Mouse (Mus musculus) left cerebral cortex, postnatal 14 days (tissue): ENCODE data around the gene AC124502.3. TPM values are rescaled to one million over a fixed set of nuclear protein-coding genes. Genes with fewer than 3 reads are reported as not detected.

Experiments used
- DNase-seq, 2 experiments: peaks; one replicate each; pipeline ENCODE4 v3.0.0; 2021 to 2022; ENCODE audit warnings: low spot score in 2 of 2, mixed read lengths in 1 of 2
- intact Hi-C: fragments of 180-260 bp; cut with DNase I; formaldehyde crosslinking; loops from one replicate; pipeline ENCODE4 v1.15.1; 2025
- total RNA-seq, 2 experiments: library from RNA; stranded (reverse); gene quantifications; 2 replicates each; pipeline ENCODE4 v1.2.3; 2021

Gene AC124502.3
- total RNA-seq, 2 experiments from 2014 or later = 4.8 to 6.2 TPM

GRCm38 (mm10) chr19:5023621-5024479 lies 14.8 kb upstream of the AC124502.3 start, which contains the start of gene Slc29a2:
Gene Slc29a2 (plus strand): TSS chr19:5023860.
- intact Hi-C loops = no loop called here

GRCm38 (mm10) chr19:5026111-5026510 lies 12.6 kb upstream of the AC124502.3 start:
- no peak for DNase-seq
- intact Hi-C loops = no loop called here

More at GRCm38 (mm10) chr19:5023621-5024479, 14.8 kb upstream of the AC124502.3 start, which contains the start of gene Slc29a2:
- peak; percentile 87 to 88 for DNase-seq

GRCm38 (mm10) chr19:5032686-5033085 lies 6.0 kb upstream of the AC124502.3 start:
- no peak for DNase-seq
- intact Hi-C loops = no loop called here

GRCm38 (mm10) chr19:5036577-5036976 lies 2.1 kb upstream of the AC124502.3 start:
- intact Hi-C loops = no loop called here

GRCm38 (mm10) chr19:5037678-5038571 lies 766 bp upstream of the AC124502.3 start:
- intact Hi-C loops = no loop called here
- DNase-seq = peak; percentile 82 to 88

More at GRCm38 (mm10) chr19:5036577-5036976, 2.1 kb upstream of the AC124502.3 start:
- DNase-seq = no peak

GRCm38 (mm10) chr19:5039301-5040114 lies 817 bp downstream of the AC124502.3 start:
- intact Hi-C loops = no loop called here
- no peak for DNase-seq

GRCm38 (mm10) chr19:5040862-5041523 lies 2.3 kb downstream of the AC124502.3 start, which contains the start of gene Brms1:
Gene Brms1 (plus strand): TSS chr19:5041354.
- DNase-seq = peak; percentile 94
- intact Hi-C loops = no loop called here

GRCm38 (mm10) chr19:5041588-5041987 lies 2.9 kb downstream of the AC124502.3 start:
- intact Hi-C loops = no loop called here
- no peak for DNase-seq

GRCm38 (mm10) chr19:5045531-5045930 lies 6.8 kb downstream of the AC124502.3 start:
- DNase-seq = no peak
- intact Hi-C loops = no loop called here

- intact Hi-C loops = no loop called here
- DNase-seq = peak; percentile 68 to 81
These were observed 9.7 kb downstream of the AC124502.3 start for GRCm38 (mm10) chr19:5048138-5049056.

GRCm38 (mm10) chr19:5049325-5049724 lies 10.6 kb downstream of the AC124502.3 start:
- intact Hi-C loops = no loop called here

GRCm38 (mm10) chr19:5050047-5050905 lies 11.6 kb downstream of the AC124502.3 start, which contains the start of gene Rin1:
Gene Rin1 (plus strand): TSS chr19:5050481.
- intact Hi-C loops = no loop called here
- peak; percentile 78 to 94 for DNase-seq

More at GRCm38 (mm10) chr19:5049325-5049724, 10.6 kb downstream of the AC124502.3 start:
- no peak for DNase-seq

GRCm38 (mm10) chr19:5051031-5051430 lies 12.3 kb downstream of the AC124502.3 start:
- intact Hi-C loops = no loop called here
- DNase-seq = no peak

GRCm38 (mm10) chr19:5051515-5051914 lies 12.8 kb downstream of the AC124502.3 start:
- intact Hi-C loops = no loop called here
- no peak for DNase-seq

- no peak for DNase-seq
- intact Hi-C loops = no loop called here
These were observed 13.6 kb downstream of the AC124502.3 start for GRCm38 (mm10) chr19:5052166-5052822.

- no peak for DNase-seq
- intact Hi-C loops = no loop called here
These were observed 14.2 kb downstream of the AC124502.3 start for GRCm38 (mm10) chr19:5052853-5053252.
